Mouse (Mus musculus): ENCODE measurements around the gene Nrarp.

The Nrarp gene

DNA sequence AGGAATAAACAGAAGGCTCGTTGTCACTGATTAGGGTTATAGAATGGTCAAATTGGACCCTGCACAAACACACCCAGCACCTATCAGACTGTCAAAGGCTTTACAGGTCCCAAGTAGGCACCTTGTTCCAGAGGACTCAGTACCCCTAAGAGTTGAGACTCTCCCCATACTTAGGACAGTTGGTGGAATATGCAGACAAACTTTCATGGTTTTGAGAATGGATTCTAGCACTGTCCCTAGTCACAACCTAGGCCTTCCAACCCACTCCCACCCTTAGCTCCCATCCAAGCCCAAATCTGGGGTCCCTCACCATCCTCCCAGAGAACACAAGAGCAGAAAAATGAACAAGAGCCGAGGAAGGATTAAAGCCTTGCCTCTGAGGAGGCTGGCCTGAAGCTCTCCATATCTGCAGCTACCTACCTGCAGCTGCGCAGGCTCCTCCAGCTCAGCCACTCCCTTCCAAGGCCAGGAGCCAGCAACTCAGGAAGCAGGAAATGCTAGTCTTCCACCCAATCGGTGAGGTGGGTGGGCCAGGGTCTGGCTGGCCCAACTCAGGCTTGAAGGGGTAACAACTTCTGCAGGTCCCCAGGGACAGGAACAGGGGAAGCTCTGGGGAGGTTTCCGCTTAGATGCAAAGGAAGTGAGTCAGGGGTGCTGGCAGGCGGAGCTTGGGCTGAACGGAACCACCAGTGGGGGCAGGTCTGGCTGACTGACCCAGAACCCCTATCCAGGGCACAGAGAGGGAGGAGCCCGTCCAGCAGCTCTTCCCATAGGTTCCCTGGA is 15.8 kb downstream of the Nrarp start, which contains the start of gene Tor4a:
Gene Tor4a, minus strand, starts transcription at position 715 of the 783 bp plus-strand sequence.
- no peak for DNase-seq (ENCODE audit: low spot score)

DNA sequence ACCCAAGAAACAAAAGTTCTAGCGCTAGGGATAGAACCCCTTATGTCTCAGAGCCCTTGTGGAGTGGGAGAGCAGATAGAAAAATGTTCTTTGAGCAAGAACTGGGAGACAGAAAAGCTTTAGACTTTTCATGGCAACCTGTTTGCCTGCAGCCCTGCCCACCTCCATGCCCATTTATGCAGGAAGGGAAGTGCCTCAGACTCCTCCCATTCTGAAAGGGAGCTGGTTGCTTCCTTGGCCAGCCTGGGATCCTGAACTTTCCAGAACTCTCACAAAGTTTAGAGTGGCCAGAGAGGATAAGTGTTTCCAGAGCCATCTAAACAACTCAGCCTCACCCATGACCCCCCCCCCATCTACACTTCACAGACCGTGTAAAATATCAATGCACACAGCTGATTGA is 16.6 kb downstream of the Nrarp start:
- DNase-seq (ENCODE audit: low spot score), result no peak

DNA sequence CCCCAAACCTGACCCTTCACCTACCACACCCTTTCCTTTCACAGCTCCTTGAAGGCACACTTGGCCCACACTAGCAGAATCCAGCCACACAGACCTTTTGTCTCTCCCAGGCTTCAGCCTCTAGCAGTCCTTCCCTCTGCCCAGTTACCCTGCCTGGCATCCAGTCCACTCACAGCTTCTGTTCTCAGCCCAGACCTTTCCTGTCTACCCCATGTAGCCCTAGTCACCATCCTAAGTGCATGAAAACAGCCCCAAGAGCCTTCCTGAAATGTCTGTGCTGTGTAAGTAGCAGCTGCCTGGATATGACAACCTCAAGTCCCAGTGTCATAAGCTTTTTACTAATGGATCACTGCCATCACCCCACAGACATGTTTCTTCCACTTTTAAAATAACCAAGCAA is 17.4 kb downstream of the Nrarp start:
- DNase-seq (ENCODE audit: low spot score), result no peak

DNA sequence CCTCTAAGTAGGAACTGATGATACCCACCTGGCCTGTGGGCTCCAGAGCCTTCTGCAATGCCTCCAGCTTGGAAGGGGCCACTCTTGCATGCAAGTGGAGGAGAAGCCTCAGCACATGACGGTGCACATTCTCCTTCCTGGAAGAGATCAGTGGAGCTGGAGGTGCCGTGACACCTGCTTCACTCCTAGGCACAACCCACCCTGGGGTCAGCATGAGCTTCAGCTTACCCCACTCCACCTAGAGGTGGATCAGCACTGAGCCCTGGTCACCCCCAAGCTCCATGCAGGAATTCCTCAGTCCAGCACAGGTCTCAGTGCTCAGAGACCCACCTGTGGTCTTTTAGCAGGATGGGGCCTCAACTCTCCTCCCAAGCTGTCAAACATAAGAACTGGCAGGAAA is 20.1 kb downstream of the Nrarp start:
- no peak for DNase-seq (ENCODE audit: low spot score)

DNA sequence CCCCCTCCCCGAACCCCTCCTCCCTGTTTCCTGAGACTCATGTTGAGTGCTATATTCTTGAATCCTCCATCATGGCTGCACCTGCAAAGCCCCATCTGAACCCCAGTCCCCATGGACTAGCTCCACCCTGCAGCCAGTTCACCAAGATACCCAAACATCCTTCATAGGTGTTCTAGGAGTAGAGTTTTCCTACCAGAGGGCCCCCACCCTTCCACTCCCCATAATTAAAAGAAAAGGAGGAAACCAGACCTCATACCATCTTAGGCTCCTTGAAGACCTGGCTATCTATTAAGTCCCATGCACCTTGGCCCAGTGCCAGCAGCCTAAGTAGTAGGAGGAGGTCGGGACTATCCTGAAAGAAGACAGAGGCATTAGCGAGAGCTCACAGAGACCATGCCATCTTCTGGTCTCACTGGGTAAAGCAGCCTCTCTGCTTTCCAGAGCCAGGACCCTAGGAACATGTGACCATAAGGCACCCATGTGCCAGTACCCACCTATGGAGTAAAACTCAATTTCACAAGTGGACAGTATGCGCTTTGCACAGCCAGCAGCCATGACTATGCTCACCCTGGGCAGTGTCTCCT is 23.2 kb downstream of the Nrarp start:
- DNase-seq (ENCODE audit: low spot score), result no peak

DNA sequence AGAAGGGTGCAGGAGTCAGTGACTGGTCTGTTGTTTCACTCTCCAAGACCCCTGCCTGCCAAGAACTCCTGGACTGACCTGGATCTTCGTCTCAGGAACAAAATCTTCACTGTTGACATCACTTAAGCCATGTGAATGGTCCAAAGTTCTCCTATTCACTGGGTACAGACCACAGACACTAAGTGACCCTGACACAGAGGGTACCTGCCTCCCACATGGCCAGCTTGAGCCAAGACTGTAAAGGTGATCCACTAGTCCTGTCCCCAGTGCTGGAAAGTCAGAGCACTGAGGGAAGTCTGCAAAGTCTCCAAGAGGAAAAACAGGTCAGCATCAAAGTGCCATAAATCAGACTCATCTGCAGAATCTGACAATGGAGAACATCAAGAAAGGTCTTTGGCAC is 27.0 kb downstream of the Nrarp start:
- DNase-seq (ENCODE audit: low spot score), result no peak

DNA sequence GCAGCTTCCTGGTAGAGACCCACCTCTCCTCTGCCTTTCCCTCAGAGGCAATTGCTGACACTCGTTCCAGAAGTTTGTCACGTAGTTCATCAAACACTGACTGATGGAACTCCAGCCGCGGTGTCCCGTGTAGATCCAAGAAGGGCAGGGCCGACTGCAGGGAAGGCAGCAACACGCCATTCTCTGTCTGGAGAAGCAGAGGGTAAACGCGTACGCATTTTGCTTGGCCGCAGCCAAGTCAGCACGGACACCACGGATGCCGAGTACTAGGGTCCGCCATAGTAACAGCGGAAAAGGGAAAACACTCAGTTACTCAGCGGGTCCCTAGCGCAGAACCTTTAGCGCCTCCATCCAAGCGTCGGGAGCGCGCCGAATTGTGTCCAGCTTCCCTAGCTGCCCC is 30.1 kb downstream of the Nrarp start:
- DNase-seq (ENCODE audit: low spot score), result no peak

DNA sequence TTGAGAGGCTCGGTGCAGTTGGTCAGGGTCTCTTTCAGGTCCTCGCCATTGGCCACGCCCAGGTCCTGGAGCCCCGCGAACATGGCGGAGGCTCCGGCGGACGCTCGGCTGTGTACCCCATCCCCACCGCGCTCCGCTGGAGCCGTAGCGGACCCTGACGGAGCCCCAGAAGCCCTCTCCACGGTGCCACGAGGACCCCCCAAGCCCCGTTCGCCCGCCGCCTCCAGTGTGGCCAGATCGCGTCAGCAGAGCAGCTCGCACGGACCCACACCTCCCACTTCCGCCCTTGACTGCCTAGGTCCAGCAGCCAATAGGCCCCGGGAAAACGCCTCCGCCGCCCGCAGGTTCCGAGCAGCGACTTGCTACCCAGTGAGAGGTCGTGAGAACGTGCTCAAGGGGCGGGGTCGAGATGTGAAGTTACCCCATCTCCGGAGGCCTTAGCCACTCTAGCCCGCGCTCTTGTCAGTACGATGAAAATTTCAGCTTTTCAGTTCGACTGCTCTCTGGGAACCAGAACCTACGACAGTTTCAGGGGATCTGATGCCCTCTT is 30.6 kb downstream of the Nrarp start, which contains the start of gene Nelfb:
Gene Nelfb, minus strand, starts transcription at position 369 of the 550 bp plus-strand sequence.
- DNase-seq (ENCODE audit: low spot score), result peak; percentile 82

DNA sequence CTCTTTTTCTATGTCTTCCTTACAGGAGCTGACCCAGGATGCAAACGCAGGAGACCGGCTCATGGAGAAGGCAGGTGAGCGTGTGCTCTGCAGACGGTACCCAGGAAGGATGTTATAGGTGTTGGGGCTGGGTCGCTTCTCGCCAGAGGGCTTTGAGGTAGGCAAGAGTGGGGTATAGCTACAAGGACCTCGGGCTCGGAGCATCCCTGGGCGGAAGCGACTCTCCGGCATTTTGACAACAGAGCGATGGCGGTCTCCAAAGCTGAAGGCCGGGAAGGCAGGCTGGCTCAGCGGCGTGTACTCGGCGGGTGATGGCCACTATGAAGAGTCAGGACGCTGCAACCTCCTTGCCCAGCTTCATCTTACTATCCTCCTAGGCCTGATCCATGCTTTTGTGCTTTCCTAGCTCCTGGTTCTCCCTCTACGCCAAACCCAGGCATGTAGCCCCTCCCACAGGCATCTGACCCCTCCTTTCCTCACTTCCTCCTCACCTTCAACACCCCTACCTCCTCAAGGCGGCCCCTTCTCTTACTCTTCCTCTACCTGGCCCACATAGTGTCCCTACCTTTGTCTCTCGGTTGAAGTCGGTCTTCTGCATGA is 32.8 kb downstream of the Nrarp start:
- no peak for DNase-seq (ENCODE audit: low spot score)

DNA sequence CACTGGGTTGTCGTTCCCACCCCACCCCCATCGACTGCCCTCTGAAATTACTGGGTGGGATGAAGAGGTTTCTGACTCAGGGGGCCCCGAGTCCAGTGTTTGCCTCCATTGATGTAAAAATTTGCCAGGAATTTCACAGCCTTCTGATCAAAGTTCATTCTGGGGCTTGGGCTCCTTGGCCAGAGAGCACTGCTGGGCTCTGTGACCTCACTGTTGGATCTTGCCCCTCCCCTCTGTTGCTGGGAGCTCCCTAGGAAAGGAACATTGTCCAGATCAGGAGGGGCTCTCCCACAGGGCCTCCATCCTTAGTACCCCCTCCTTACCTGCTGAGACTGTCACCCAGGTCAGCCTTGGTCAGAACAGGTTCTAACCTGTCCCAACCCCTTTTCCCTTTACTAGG is 33.9 kb downstream of the Nrarp start, which contains the start of gene Stpg3:
Gene Stpg3, minus strand, starts transcription at position 194 of the 400 bp plus-strand sequence.
- DNase-seq (ENCODE audit: low spot score), result no peak

DNA sequence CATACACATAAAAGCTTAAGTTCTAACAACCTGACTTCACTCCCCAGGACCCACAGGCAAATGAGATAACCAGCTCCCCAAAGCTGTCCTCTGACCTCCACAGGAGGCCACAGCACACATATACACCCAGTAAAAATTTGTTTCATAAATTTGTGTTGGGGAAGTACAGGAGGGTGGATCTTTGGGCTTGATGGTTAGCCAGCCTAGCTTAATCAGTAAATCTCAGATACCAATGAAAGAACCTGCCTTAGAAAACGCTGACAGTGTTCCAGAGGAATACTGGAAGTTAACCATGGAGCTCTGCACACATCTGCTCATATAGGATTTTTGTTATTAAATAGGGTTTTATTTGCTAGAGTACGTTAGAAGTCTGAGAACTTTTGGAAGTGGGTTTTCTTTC is 37.1 kb downstream of the Nrarp start:
- DNase-seq (ENCODE audit: low spot score), result no peak

DNA sequence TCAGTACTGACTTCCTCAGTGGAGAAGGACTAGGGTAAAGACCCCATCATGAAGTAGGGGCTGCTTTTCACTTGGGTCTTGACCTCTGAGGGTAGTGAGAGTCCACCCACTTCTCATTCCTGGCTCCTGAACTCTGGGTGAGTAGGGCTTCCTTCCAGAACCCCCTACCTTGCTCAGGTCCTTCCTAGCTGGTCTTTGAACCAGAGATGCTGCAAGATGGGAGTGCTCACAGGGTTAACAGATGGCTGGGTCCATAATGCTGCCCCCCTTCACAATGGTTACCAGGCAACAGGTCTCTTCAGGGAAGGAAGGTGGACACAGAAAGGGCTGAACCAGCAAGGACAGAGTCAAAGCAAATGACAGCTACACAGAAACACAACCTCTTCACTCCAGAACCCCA is 37.9 kb downstream of the Nrarp start, which contains the start of gene Fam166a:
Gene Fam166a, plus strand, starts transcription at position 301 of the 400 bp plus-strand sequence.
- DNase-seq (ENCODE audit: low spot score), result no peak

DNA sequence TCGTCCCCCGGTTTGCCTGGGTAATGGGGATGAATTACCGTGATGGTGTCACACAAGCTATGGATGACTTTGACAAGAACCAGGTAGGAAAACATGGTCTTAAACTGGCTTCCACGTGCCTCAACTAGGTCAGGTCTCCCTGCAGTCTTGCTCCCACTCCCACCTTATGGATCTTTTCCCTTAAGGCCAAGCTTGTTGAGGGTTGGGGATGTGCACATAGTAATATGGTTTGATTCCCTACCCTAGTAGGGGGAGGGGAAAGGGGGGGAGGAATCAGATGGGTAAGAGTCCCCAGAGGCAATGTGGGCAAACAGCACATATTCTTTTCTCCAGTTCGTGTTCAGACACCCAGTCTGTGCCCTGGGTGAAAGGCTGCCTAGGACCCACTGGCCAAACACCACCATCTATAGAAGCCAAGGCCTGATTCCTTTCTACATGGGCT is 40.8 kb downstream of the Nrarp start:
- DNase-seq (ENCODE audit: low spot score), result no peak

DNA sequence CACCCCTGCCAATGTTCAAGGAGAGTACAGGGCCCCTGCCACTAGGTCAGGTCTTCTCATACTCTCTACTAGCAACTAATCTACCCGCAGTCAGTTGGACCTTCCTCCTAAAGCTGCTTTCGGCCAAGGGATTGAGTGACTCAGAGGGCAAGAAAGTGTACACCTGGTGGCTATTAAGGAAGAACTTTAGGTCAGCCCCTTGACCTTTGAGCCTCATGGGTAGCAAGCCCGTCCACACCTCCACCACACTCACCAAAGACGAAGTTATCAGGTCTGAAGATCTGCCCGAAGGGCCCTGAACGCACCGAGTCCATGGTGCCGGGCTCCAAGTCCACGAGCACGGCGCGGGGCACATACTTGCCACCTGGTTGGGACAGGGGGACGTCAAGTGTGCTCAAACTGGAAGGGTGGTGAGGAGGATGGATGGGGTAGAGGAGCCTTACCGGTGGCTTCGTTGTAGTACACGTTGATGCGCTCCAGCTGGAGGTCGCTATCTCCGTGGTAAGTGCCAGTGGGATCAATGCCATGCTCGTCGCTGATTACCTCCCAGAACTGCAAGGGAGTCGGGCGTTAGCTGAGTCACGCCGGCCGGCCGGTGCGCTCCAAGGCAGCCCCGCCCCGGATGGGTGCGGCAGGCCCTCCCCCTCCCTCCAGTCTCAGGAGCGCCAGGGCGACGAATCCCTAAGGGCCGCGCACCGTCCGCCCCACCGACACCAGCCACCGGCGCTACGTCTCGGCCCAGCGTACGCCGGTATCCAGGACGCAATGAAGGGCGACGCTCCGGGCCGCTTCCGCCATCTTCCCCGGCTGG is 43.3 kb downstream of the Nrarp start:
- DNase-seq (ENCODE audit: low spot score), result peak; percentile 91

DNA sequence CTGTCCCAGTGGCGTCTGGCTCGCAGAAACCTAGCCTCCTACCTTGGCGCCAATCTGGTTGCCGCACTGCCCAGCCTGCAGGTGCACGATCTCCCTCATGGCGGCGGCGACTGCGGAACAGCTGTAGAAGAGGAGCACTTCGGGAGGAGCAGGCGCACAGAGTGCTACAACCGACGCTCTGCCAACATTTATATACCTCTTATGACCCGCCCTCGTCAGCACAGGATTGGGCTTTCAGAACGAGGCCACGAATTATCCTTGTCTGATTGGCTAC is 43.9 kb downstream of the Nrarp start, which contains the start of gene Tubb4b:
Gene Tubb4b, minus strand, starts transcription at position 211 of the 274 bp plus-strand sequence.
- DNase-seq (ENCODE audit: low spot score), result peak; percentile 99

DNA sequence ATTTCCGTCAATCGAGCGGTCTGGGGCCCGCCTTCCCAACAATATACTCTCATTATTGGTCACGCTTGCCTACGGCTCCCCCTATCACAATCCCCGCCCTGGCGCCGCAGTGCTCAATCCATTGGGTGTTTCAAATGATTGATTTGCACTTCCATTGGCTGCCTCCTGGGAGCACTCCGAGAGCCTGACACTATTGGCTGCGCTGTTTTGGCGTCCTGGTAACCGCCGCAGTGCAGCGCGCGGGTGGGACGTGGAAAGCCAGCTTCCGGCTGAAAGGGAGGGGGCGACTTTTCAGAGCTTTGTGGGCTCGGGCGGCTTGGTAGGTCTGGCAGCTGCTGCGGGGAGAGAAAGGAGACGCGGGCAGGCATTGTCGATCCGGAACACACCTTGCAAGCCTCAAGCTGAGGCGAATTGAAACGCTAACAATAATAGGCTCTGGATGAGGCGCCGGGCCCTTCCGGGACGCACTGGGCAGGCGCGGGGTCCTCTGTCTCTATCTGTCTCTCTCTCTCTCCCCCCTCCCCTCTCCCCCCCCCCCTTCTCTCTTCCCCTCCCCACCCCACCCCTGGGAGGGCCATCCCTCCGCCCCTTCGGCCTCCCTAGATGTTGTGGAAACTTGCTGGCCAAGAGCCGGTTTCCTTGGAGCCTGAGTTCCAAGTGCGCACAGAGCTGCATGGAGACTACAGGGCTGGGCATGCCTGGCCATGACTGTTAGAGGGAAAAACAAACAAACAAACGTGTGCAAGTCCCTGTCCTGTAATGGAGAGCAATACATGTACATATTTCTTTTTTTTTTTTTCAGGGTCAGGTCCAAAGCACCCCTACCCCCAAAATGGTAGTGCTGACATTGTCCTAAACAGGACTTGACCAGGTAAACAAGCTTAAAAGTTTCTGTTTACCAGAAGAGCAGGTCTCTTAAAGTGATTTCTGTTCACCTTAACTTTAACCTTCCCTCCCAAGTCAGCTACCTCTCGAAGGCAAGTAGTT is 44.5 kb downstream of the Nrarp start:
- no peak for DNase-seq (ENCODE audit: low spot score)

DNA sequence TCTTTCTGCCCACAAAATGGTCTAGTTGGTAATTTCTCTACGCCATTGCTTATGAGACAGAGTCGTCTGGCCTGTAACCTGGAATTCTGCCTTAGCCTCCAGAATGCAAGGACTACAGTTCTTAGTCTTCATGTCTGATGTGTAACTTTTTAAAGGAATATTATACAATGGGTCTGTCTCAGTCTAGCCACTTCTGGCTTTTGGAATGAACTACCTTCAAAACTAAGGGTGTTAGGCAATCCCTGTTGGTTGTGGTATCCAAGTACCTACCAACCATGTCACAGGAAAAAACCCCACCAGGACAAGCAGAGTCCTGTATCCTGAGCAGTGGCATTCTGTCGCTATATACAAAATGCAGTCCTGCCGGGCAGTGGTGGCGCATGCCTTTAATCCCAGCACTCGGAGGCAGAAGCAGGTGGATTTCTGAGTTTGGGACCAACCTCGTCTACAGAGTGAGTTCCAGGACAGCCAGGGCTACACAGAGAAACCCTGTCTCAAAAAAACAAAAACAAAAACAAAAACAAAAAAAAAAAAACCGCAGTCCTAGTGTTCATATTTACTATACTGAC is 45.3 kb downstream of the Nrarp start:
- no peak for DNase-seq (ENCODE audit: low spot score)

DNA sequence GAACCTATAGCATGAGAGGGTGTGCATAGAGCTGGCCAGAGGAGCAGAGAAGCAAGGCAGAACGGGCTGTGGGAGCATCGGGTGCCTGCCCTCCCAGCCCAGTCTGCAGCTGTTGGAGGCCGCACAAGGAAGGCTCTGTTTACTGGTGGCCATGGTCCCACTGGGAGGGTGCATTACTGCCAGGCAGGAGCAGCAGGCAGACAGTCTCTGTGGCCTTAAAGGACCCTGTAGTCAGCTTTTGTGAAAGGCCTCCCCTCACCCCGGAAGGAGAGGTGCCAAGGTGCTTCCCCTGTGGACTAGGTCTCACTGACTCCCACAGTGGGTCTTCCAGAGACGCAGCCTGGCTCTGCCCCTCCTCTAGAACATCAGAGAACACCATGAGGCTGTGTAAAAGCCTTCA is 46.3 kb downstream of the Nrarp start:
- DNase-seq (ENCODE audit: low spot score), result no peak

DNA sequence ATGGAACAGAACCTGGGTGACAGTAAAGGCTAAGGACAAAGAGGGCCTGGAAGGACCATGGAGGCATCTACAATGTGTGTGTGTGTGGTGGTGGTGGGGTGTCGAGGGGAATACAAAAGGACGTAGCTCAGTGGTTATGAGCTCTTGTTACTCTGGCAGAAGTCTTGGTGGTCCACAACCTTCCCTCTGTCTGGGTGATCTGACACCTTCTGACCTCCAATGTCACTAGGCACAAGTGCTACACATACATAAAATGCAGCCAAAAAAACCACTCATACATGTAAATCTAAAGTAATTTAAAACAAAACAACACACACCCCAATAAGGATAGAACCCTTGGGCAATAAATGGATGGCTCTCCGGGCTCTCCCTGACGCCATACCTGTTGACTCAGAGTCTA is 46.8 kb downstream of the Nrarp start:
- DNase-seq (ENCODE audit: low spot score), result no peak

DNA sequence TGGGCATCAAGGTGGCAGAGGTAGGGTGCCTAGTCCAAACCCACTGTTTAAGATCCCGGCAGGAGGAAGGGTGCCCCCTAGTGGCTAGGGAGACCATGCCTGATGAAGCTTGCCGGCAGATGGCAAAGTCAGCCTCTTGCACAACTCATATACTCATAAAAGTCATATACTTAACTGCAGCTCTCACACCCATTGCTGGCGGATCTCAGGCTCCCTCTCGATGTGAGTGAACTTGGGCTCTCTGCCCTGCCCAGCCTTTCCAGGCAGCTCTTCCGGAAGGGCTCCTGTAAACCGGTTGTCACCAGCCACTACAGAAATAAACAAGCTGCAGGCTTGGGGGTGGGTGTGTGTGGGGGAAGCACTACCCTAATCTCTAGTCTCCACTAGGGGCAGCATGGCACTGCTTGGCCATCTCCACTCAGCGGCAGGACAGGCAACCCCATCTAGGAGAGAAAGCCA is 47.9 kb downstream of the Nrarp start:
- peak; percentile 87 for DNase-seq (ENCODE audit: low spot score)
